Mouse (Mus musculus): ENCODE measurements around the gene Tbc1d16. TPM values are rescaled to one million over a fixed set of nuclear protein-coding genes. Genes with fewer than 3 reads are reported as not detected.
"Not testable (repeated sequence)": the region's sequence is repeated elsewhere in the genome, so short reads cannot be mapped to it uniquely, and the experiment has no call there.

Tbc1d16 gene
- polyA plus RNA-seq, 1 experiment, result 99.3 TPM

DNA sequence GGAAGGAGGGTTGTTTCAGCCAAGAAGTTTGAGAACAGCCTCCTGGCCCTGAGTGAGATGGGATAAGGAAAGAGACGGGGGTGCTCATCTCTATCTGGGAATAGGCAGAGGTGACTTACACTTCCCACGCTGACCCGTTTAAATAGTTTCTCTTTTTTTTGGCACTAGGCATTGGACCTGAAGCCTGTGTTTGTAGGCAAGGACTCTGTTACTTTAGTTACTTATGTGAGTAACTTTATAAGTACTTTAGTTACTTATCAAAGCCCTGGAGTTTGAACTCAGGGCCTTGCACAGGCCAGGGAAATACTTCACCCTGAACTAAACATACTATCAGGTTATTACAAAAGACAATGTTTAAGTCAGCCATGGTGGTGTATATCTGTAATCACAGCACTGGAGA is 124.3 kb downstream of the Tbc1d16 start:
- no peak for TF ChIP-seq CTCF (IDR thresholded peaks at IDR 0.05; ENCODE audit: borderline replicate concordance, extremely low read depth, insufficient read depth, insufficient read length)
- DNase-seq (ENCODE audit: low read depth), result no peak

DNA sequence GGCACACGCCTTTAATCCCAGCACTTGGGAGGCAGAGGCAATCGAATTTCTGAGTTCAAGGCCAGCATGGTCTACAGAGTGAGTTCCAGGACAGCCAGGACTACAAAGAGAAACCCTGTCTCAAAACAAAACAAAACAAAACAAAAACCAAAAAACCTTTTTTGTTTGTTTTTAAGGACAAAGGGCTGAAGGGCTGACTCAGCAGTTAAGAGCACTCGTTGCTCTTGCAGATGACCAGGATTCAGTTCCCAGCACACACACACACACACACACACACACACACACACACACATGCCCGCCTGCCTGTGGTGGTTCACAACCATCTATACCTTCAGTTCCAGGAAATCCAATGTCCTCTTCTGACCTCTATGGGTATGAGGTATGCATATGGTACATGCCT is 127.9 kb downstream of the Tbc1d16 start:
- DNase-seq (ENCODE audit: low read depth), result not testable (repeated sequence)

DNA sequence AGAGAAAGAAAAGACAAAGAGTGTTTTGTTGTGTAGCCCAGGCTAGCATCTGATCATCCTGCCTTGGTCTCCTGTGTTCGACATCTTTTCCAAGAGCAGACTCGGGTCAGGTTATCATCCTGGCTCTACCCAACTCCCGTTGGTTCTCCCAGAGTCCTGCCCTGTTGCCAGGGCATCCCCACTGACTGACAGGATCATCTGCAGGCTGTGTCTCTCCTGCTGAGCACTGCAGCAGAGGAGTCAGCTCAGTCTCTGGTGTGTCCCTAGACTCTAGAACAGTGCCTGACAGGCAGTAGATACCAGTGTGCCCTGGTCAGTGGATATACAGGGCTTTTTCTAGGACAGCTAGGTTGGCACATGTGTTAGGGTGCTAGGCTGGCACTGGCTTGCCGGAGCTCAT is 130.1 kb downstream of the Tbc1d16 start:
- TF ChIP-seq CTCF (IDR thresholded peaks at IDR 0.05; ENCODE audit: borderline replicate concordance, extremely low read depth, insufficient read depth, insufficient read length) (no peak), POLR2A (IDR thresholded peaks at IDR 0.05; ENCODE audit: borderline replicate concordance, extremely low read depth, insufficient read depth, insufficient read length, poor library complexity, severe bottlenecking) (no peak)
- DNase-seq (ENCODE audit: low read depth), result no peak

DNA sequence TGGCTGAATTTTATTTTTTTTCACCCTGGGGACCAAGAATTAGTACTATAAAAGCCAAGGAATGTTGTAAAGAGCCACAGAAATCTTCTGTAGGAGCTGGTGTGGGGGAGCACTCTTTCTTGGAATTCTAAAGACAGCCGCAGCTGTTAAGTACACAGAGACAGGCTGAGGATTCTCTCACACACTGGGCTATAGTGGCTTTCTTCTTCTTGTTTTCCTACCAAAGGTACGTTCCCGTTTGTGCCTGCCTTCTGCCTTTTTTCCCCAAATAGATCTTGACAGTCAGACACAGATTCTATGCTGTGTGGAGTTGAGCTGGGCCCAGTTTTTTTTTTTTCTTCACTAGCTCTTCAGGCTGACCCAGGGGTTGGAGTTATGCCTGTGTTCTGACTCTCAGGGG is 132.9 kb downstream of the Tbc1d16 start:
- TF ChIP-seq POLR2A (IDR thresholded peaks at IDR 0.05; ENCODE audit: borderline replicate concordance, extremely low read depth, insufficient read depth, insufficient read length, poor library complexity, severe bottlenecking), result no peak
- no peak for TF ChIP-seq CTCF (IDR thresholded peaks at IDR 0.05; ENCODE audit: borderline replicate concordance, extremely low read depth, insufficient read depth, insufficient read length)
- DNase-seq (ENCODE audit: low read depth), result no peak

DNA sequence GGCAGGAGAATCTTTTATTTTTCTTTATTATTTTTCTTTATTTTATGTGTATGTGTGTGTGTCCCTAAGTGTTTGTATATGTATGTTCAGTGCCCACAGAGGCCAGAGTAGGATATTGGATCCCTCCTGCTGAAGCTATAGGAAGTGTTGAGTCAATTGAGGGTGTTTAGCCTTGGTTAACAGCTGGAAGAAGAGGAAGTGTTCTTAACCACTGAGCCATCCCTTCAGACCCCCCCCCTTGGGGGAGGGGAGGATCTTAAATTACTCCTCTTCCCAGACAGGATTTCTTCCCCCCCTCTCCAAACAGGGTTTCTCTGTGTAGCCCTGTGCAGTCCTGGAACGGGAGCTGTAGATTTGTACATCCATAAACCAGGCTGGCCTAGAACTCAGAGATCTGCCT is 135.0 kb downstream of the Tbc1d16 start:
- no peak for DNase-seq (ENCODE audit: low read depth)
- no peak for TF ChIP-seq POLR2A (IDR thresholded peaks at IDR 0.05; ENCODE audit: borderline replicate concordance, extremely low read depth, insufficient read depth, insufficient read length, poor library complexity, severe bottlenecking)
- no peak for TF ChIP-seq CTCF (IDR thresholded peaks at IDR 0.05; ENCODE audit: borderline replicate concordance, extremely low read depth, insufficient read depth, insufficient read length)

Other genes with a start within 250 kb of the Tbc1d16 start
- 0.07 TPM in 1 of 2 replicates, not detected in the other for gene Enpp7, start 240.3 kb downstream of the Tbc1d16 start, polyA plus RNA-seq (2012; rRNA removed)
- gene Cbx2, start 205.5 kb downstream of the Tbc1d16 start, polyA plus RNA-seq (2012; rRNA removed), result 30.0 and 40.1 TPM in 2 replicates
- 6.5 and 10.4 TPM in 2 replicates for gene Cbx8, start 187.5 kb downstream of the Tbc1d16 start, polyA plus RNA-seq (2012; rRNA removed)
- 30.0 and 34.7 TPM in 2 replicates for gene Cbx4, start 142.3 kb downstream of the Tbc1d16 start, polyA plus RNA-seq (2012; rRNA removed)
- gene Ccdc40, start 73 bp upstream of the Tbc1d16 start, polyA plus RNA-seq (2012; rRNA removed), result 11.0 and 17.0 TPM in 2 replicates
- gene Gaa, start 39.4 kb upstream of the Tbc1d16 start, polyA plus RNA-seq (2012; rRNA removed), result 93.3 and 102 TPM in 2 replicates
- 188 and 217 TPM in 2 replicates for gene Eif4a3, start 71.6 kb upstream of the Tbc1d16 start, polyA plus RNA-seq (2012; rRNA removed)
- 0.18 and 0.22 TPM in 2 replicates for gene Card14, start 79.3 kb upstream of the Tbc1d16 start, polyA plus RNA-seq (2012; rRNA removed)
- 3.6 and 5.8 TPM in 2 replicates for gene Sgsh, start 127.0 kb upstream of the Tbc1d16 start, polyA plus RNA-seq (2012; rRNA removed)
- gene Slc26a11, start 127.1 kb upstream of the Tbc1d16 start, polyA plus RNA-seq (2012; rRNA removed), result 10.0 TPM in 2 replicates
- 2.3 and 2.8 TPM in 2 replicates for gene Rnf213, start 164.6 kb upstream of the Tbc1d16 start, polyA plus RNA-seq (2012; rRNA removed)